Mouse (Mus musculus) cerebellum, postnatal 14 days (tissue): ENCODE measurements around the gene Pithd1.

Experiments
- DNase-seq, 2 experiments: peaks; one replicate each; pipeline ENCODE4 v3.0.0; 2021; ENCODE audit warnings: mixed read lengths in 2 of 2

Gene Pithd1

DNA sequence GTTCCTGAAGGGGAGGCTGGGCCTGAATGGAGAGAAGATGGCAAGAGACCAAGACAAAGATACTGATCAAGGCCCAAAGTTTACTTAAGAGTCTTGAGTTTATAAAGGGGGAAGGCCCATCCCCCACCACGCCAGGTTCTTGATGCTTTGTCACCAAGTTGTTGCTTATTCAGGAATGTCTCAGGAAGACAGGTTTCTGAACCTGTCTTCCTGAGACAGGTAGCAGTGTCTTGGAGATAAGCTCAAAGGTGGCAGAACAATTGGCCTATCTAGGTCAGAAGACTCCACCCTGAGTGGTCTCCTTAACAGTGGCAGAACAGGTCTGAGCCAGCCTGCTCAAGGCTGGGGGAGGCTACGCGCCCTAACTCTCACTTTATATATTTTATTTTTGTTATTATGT is 60.2 kb downstream of the Pithd1 start:
- no peak for DNase-seq

DNA sequence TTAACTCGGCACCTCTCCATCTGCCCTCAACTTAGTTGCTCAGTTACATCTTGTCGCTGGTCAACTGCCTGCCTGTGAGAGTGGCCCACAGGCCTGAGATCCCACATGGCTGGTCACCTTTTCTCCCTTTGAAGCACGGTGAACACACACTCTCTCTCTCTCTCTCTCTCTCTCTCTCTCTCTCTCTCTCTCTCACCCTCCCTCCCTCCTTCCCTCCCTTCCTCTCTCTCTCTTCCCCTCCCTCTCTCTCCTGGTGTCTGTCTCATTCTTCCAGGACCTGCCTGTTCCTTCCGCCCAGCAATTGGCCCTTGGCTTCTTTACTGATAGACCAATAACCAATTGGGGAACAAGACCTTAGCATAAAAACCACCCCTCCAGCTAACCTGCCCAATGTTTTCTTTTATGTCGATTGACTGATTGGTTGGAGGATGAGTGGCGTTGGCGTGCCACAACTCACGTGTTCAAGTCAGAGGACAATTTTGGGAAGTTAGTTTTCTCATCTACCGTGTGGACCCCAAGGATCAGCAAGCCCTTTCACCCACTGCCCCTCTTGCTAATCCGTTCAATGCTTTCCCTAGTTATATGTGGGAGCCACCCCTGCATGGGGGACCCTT is 60.8 kb downstream of the Pithd1 start:
- DNase-seq: no peak
